Mouse (Mus musculus): ENCODE measurements around the gene Ulk1.

- TF ChIP-seq MYOG (IDR thresholded peaks at IDR 0.05; ENCODE audit: control insufficient read depth, extremely low read depth, insufficient read length) (no peak), USF1 (IDR thresholded peaks at IDR 0.05; ENCODE audit: low read depth) (peak; percentile 84), CTCF (IDR thresholded peaks at IDR 0.05; ENCODE audit: control insufficient read depth, insufficient read depth, insufficient read length) (no peak)
Measured at GRCm38 (mm10) chr5:110779998-110780760, 29.7 kb downstream of the Ulk1 start, which contains the start of gene Pus1.
